Mouse (Mus musculus) C2C12 (cell line): ENCODE results near the gene Golga4.

Experiments used
- CTCF ChIP-seq: IDR thresholded peaks from one replicate; pipeline ENCODE4 v1.5.1; 2011; ENCODE audit not compliant: control insufficient read depth, insufficient read depth, insufficient read length
- MYOD1 ChIP-seq: IDR thresholded peaks from one replicate; pipeline ENCODE4 v1.6.1; 2011; ENCODE audit warnings: low read depth; ENCODE audit not compliant: control insufficient read depth, insufficient read length
- USF1 ChIP-seq: IDR thresholded peaks from one replicate; pipeline ENCODE4 v1.6.1; 2011; ENCODE audit warnings: low read depth, mild to moderate bottlenecking, control low read depth, moderate library complexity

GRCm38 (mm10) chr9:118569328-118569727 lies 63.3 kb downstream of the Golga4 start:
- no peak for TF ChIP-seq USF1
- TF ChIP-seq CTCF: no peak
- no peak for TF ChIP-seq MYOD1
